Mouse (Mus musculus) forebrain, embryonic 12.5 days (tissue): ENCODE data around the gene Efcab7. TPM values are rescaled to one million over a fixed set of nuclear protein-coding genes. Genes with fewer than 3 reads are reported as not detected.

ENCODE experiments used
- ATAC-seq: fragments of 200-750 bp; cut with Nextera tagmentation; 2 replicates; pipeline ENCODE4 v1.8.0; 2017; ENCODE audit warnings: moderate TSS enrichment; ENCODE audit not compliant: low FRiP score
- H3K27ac ChIP-seq: fragments of 300-500 bp; sonication (generic); 2 replicates; pipeline ENCODE4 v1.5.1; 2016; ENCODE audit warnings: mild to moderate bottlenecking
- H3K27me3 ChIP-seq: fragments of 300-500 bp; sonication (generic); 2 replicates; pipeline ENCODE4 v1.6.1; 2016; ENCODE audit warnings: mild to moderate bottlenecking
- H3K36me3 ChIP-seq: fragments of 300-500 bp; sonication (generic); replicated peaks from 2 replicates; pipeline ENCODE4 v1.6.1; 2016; ENCODE audit warnings: mild to moderate bottlenecking
- H3K4me1 ChIP-seq: fragments of 300-500 bp; sonication (generic); 2 replicates; pipeline ENCODE4 v1.6.1; 2016
- H3K4me2 ChIP-seq: fragments of 300-500 bp; sonication (generic); 2 replicates; pipeline ENCODE4 v1.6.1; 2016; ENCODE audit warnings: mild to moderate bottlenecking, moderate library complexity
- H3K4me3 ChIP-seq: fragments of 300-500 bp; sonication (generic); replicated peaks from 2 replicates; pipeline ENCODE4 v1.5.1; 2016; ENCODE audit warnings: mild to moderate bottlenecking
- H3K9ac ChIP-seq: fragments of 300-500 bp; sonication (generic); 2 replicates; pipeline ENCODE4 v1.6.1; 2016; ENCODE audit warnings: mild to moderate bottlenecking
- H3K9me3 ChIP-seq: fragments of 300-500 bp; sonication (generic); 2 replicates; pipeline ENCODE4 v1.6.1; 2016
- WGBS: fragments of 180-500 bp; shearing (Covaris S2); methylation state at CpG from one replicate; pipeline ENCODE4 v1.1.7; 2016; 5-methylcytosine and 5-hydroxymethylcytosine counted together
- polyA plus RNA-seq: library from polyadenylated mRNA; unstranded; fragments of >200 nt; fragmentation: Nextera tagmentation; extraction: Ambion mirVana; gene quantifications from 2 replicates; pipeline ENCODE4 v1.2.1, GENCODE M21; 2016

Efcab7 gene
- polyA plus RNA-seq, 1 experiment from 2014 or later, result 30.8 TPM

GRCm38 (mm10) chr4:99929613-99930517 lies 100.9 kb downstream of the Efcab7 start, which contains the start of gene Itgb3bp:
Gene Itgb3bp, minus strand, starts transcription at chr4:99929813.
- Histone ChIP-seq H3K27ac (peak within 1 kb of the TSS; percentile 77), H3K4me2 (peak within 1 kb of the TSS; percentile 94), H3K9me3 (no peaks in the 10 kb centered on the region), H3K27me3 (no peaks in the 10 kb centered on the region; the same call in 1 of the 2 replicates), H3K4me1 (peaks cover 11% of the 10 kb centered on the region), H3K4me3 (peak within 1 kb of the TSS; percentile 62), H3K36me3 (no peaks in the 10 kb centered on the region), H3K9ac (peak within 1 kb of the TSS; percentile 72)
- peak; percentile 93 for ATAC-seq
- WGBS, result 1% methylated on average over 56 of the region's 57 CpGs

- Histone ChIP-seq H3K36me3 (no peaks in the 10 kb centered on the region), H3K4me3 (no peak overlapping the region), H3K27ac (no peak overlapping the region), H3K4me2 (peak overlapping the region; percentile 94), H3K27me3 (no peaks in the 10 kb centered on the region; the same call in 1 of the 2 replicates), H3K9ac (no peak overlapping the region), H3K4me1 (peaks cover 11% of the 10 kb centered on the region), H3K9me3 (no peaks in the 10 kb centered on the region)
- WGBS, result 46% methylated on average over 10 of the region's 10 CpGs
- no peak for ATAC-seq
Observed at GRCm38 (mm10) chr4:99930518-99931239, 101.7 kb downstream of the Efcab7 start.

GRCm38 (mm10) chr4:99931240-99931580 lies 102.2 kb downstream of the Efcab7 start:
- no peak overlapping the region for H3K4me3 ChIP-seq
- no peak overlapping the region for H3K27ac ChIP-seq
- H3K9ac ChIP-seq, result no peak overlapping the region
- no peak for ATAC-seq
- 71% methylated on average over 11 of the region's 11 CpGs for WGBS
- peaks cover 11% of the 10 kb centered on the region for H3K4me1 ChIP-seq
- H3K36me3 ChIP-seq, result no peaks in the 10 kb centered on the region
- no peaks in the 10 kb centered on the region for H3K9me3 ChIP-seq
- H3K4me2 ChIP-seq, result no peak overlapping the region
- no peaks in the 10 kb centered on the region; the same call in 1 of the 2 replicates for H3K27me3 ChIP-seq

GRCm38 (mm10) chr4:99931807-99932206 lies 102.8 kb downstream of the Efcab7 start:
- Histone ChIP-seq H3K9me3 (no peaks in the 10 kb centered on the region), H3K36me3 (no peaks in the 10 kb centered on the region), H3K9ac (no peak overlapping the region), H3K27ac (no peak overlapping the region), H3K4me1 (peaks cover 11% of the 10 kb centered on the region), H3K4me3 (no peak overlapping the region), H3K27me3 (no peaks in the 10 kb centered on the region; the same call in 1 of the 2 replicates), H3K4me2 (no peak overlapping the region)
- WGBS, result 87% methylated on average over 4 of the region's 4 CpGs
- ATAC-seq, result no peak

- H3K36me3 ChIP-seq, result no peaks in the 10 kb centered on the region
- WGBS, result 94% methylated on average over 7 of the region's 7 CpGs
- no peak overlapping the region for H3K4me3 ChIP-seq
- ATAC-seq, result no peak
- H3K9me3 ChIP-seq, result no peaks in the 10 kb centered on the region
- no peak overlapping the region for H3K27ac ChIP-seq
- H3K4me1 ChIP-seq, result peaks cover 10% of the 10 kb centered on the region
- H3K27me3 ChIP-seq, result no peaks in the 10 kb centered on the region; the same call in 1 of the 2 replicates
- H3K4me2 ChIP-seq, result no peak overlapping the region
- H3K9ac ChIP-seq, result no peak overlapping the region
Observed at GRCm38 (mm10) chr4:99934859-99935258, 105.9 kb downstream of the Efcab7 start.

GRCm38 (mm10) chr4:99936278-99936677 lies 107.3 kb downstream of the Efcab7 start:
- no peak for ATAC-seq
- no peak overlapping the region for H3K4me2 ChIP-seq
- no peak overlapping the region for H3K4me3 ChIP-seq
- H3K9ac ChIP-seq, result no peak overlapping the region
- peaks cover 6% of the 10 kb centered on the region for H3K4me1 ChIP-seq
- no peaks in the 10 kb centered on the region for H3K36me3 ChIP-seq
- 95% methylated on average over 5 of the region's 5 CpGs for WGBS
- no peaks in the 10 kb centered on the region for H3K27me3 ChIP-seq
- no peaks in the 10 kb centered on the region for H3K9me3 ChIP-seq
- no peak overlapping the region for H3K27ac ChIP-seq

GRCm38 (mm10) chr4:99939711-99940505 lies 110.9 kb downstream of the Efcab7 start:
- Histone ChIP-seq H3K36me3 (no peaks in the 10 kb centered on the region), H3K4me2 (no peak overlapping the region), H3K27ac (no peak overlapping the region), H3K27me3 (no peaks in the 10 kb centered on the region), H3K9me3 (no peaks in the 10 kb centered on the region), H3K9ac (no peak overlapping the region), H3K4me1 (peaks cover 6% of the 10 kb centered on the region; the same call in 1 of the 2 replicates), H3K4me3 (no peak overlapping the region)
- 69% methylated on average over 16 of the region's 16 CpGs for WGBS
- ATAC-seq, result no peak

- Histone ChIP-seq H3K4me3 (no peak overlapping the region), H3K9me3 (no peaks in the 10 kb centered on the region), H3K9ac (no peak overlapping the region), H3K27ac (no peak overlapping the region), H3K27me3 (no peaks in the 10 kb centered on the region), H3K36me3 (no peaks in the 10 kb centered on the region), H3K4me1 (peaks cover 6% of the 10 kb centered on the region; the same call in 1 of the 2 replicates), H3K4me2 (no peak overlapping the region)
- no peak for ATAC-seq
- 88% methylated on average over 10 of the region's 10 CpGs for WGBS
Observed at GRCm38 (mm10) chr4:99941655-99942414, 112.8 kb downstream of the Efcab7 start.

- no peaks in the 10 kb centered on the region for H3K9me3 ChIP-seq
- H3K27me3 ChIP-seq, result no peaks in the 10 kb centered on the region
- no peak overlapping the region for H3K4me3 ChIP-seq
- no peak overlapping the region for H3K9ac ChIP-seq
- WGBS, result 75% methylated on average over 2 of the region's 2 CpGs
- no peaks in the 10 kb centered on the region for H3K36me3 ChIP-seq
- peaks cover 6% of the 10 kb centered on the region; the same call in 1 of the 2 replicates for H3K4me1 ChIP-seq
- ATAC-seq, result no peak
- no peak overlapping the region for H3K4me2 ChIP-seq
- no peak overlapping the region for H3K27ac ChIP-seq
Observed at GRCm38 (mm10) chr4:99944606-99945005, 115.6 kb downstream of the Efcab7 start.

- Histone ChIP-seq H3K27me3 (no peaks in the 10 kb centered on the region), H3K9ac (no peak overlapping the region), H3K4me2 (no peak overlapping the region), H3K27ac (no peak overlapping the region), H3K9me3 (no peaks in the 10 kb centered on the region), H3K4me1 (peaks cover 6% of the 10 kb centered on the region; the same call in 1 of the 2 replicates), H3K36me3 (no peaks in the 10 kb centered on the region), H3K4me3 (no peak overlapping the region)
- 88% methylated on average over 7 of the region's 7 CpGs for WGBS
- ATAC-seq, result no peak
Observed at GRCm38 (mm10) chr4:99945011-99945410, 116.0 kb downstream of the Efcab7 start.

- H3K9ac ChIP-seq, result no peak overlapping the region
- WGBS, result 93% methylated on average over 2 of the region's 2 CpGs
- ATAC-seq, result no peak
- H3K4me1 ChIP-seq, result peaks cover 2% of the 10 kb centered on the region; the same call in 1 of the 2 replicates
- H3K4me3 ChIP-seq, result no peak overlapping the region
- no peak overlapping the region for H3K27ac ChIP-seq
- H3K36me3 ChIP-seq, result no peaks in the 10 kb centered on the region
- no peaks in the 10 kb centered on the region for H3K9me3 ChIP-seq
- no peaks in the 10 kb centered on the region for H3K27me3 ChIP-seq
- no peak overlapping the region for H3K4me2 ChIP-seq
Observed at GRCm38 (mm10) chr4:99946516-99946915, 117.5 kb downstream of the Efcab7 start.
